Mouse (Mus musculus) 3T3-L1 (cell line): ENCODE results near the gene BC030867.

Experiments used
- DNase-seq: peaks from one replicate; pipeline ENCODE4 v3.0.0-alpha.2; 2015; ENCODE audit warnings: low read depth, low spot score

Gene BC030867

DNA sequence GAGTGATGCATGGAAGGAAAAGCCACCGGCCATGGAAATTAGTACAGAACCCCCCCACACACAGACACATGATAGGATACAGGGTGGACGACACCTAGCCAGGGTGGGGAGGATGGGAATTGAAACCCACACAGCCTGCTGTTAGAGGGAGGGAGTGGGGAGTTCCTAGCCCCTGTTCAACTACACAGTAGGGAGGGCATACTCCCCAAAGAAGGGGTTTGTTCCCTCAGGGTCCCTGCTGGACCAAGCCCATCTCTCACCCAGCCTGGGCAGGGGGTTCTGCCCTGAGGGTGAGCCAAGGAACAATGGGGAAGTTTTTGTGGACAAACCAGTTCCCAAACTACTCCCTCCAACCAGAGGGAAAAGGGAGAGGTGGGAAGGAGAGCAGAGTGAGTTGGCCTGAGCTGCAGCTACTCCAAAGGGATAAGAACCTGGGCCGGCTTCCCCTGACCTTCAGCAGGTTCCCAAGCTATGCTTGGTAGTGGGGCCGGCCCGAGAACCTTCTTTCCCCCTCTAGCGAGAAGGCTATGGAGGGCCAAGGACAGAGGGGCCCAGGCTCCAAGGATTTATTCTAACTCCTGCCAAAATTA lies 40.9 kb downstream of the BC030867 start:
- no peak for DNase-seq

- DNase-seq, result no peak
These were observed 41.5 kb downstream of the BC030867 start for GRCm38 (mm10) chr11:102290141-102290540.

- DNase-seq, result no peak
These were observed 42.4 kb downstream of the BC030867 start for GRCm38 (mm10) chr11:102291051-102291535.

DNA sequence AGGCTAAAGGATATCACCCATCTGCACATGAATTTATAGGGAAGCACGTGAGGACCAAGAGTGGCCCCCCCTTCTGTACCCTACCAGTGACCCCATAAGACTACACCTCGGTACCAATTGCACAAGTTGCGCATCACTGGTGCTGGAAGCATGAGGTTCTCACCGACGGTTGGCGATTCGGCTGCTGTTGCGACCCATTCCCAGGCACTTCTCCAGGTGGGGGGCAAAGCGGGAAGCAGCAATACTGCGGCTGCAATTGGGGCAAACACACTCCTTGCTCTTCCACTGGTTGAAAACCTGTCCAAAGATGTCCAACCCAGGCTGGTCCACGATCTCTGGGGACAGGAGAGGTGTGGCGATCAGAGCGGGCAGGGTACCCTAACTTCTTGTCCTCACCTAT lies 45.3 kb downstream of the BC030867 start:
- no peak for DNase-seq

DNA sequence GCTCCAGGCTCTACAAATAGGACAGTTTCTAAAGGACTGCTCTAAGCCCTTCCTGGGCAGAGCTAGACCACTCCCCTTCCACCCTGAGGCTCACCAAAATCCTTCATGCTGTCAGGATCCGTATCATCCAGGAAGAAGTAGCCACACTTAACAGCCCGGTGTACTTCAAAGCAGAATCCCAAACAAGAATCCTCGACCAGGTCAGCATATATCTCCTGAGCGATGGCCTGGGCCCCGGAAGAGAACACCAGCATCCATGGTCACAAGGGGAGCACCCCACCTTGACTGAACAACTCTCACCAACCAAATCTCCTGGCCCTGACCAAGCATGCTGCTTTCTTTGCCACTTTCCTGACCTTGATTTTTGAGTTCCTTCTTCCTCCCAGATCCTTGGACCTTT lies 45.7 kb downstream of the BC030867 start:
- DNase-seq, result no peak

GRCm38 (mm10) chr11:102294887-102295597 lies 46.4 kb downstream of the BC030867 start:
- DNase-seq, result peak; percentile 87

GRCm38 (mm10) chr11:102295598-102296471 lies 47.2 kb downstream of the BC030867 start:
- DNase-seq, result peak; percentile 54

- DNase-seq, result peak; percentile 99
These were observed 48.1 kb downstream of the BC030867 start, which contains the start of gene Atxn7l3 for GRCm38 (mm10) chr11:102296491-102297472. Gene Atxn7l3 (minus strand): TSS chr11:102296631.

- no peak for DNase-seq
These were observed 49.2 kb downstream of the BC030867 start for GRCm38 (mm10) chr11:102297577-102298556.

GRCm38 (mm10) chr11:102299839-102300238 lies 51.2 kb downstream of the BC030867 start:
- peak; percentile 79 for DNase-seq

DNA sequence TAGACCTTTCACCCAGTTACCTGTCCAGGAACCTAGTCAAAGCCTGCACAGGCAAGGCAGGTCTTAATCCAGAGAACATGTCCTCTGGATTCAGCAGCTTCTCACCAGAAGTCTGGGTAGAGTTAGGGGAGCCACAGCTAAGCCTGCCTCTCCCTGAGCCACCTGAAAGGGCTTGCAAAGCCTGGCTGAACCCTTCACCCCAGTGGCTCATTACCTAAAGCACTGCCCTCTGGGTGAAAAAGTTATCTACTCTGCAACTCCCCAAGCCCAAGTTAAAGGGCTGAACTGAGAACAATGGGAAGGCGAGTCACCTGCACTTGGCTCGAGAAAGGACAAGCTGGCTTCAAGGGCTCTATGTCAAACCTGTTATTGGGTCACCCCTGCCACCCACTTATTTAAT lies 55.5 kb downstream of the BC030867 start:
- no peak for DNase-seq

DNA sequence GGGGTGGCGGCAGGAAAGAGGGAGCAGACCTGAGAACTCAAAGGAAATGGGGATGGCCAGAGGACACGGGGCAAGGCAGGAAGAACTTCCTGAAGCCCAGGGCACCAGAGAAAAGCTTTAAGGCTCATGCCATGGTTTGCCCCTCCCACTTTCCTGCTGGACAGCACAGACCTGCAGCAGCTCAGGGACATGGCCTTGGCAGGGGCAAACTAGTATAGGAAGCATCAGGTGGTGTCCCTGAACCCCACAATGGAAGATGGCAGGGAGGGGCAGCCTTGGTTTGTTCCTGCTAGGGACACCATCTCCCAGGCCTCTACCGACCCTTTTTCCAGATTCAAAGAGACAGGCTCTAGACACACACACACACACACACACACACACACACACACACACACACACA lies 56.7 kb downstream of the BC030867 start:
- DNase-seq, result no peak

- DNase-seq, result no peak
These were observed 59.4 kb downstream of the BC030867 start for GRCm38 (mm10) chr11:102308104-102308503.

DNA sequence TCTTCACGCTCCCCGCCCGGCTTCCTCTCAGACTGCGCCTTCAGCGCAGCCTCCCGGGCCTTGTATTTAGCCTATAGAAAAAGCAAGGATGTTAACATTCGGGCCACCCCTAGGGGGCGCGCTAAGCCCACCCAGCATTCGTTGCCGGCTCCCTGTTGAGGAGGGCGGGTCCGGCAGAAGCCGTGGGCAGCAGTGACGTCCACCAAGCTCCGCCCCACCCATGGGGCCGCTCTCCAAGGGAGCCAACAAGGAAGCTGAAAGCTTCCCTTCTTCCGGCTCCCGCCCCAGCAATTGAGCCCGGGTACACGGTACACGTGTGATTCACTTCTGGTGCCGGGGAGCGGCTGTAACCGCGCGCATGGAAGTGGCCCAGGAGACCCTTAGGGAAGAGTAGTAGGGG lies 60.3 kb downstream of the BC030867 start:
- peak; percentile 97 for DNase-seq

DNA sequence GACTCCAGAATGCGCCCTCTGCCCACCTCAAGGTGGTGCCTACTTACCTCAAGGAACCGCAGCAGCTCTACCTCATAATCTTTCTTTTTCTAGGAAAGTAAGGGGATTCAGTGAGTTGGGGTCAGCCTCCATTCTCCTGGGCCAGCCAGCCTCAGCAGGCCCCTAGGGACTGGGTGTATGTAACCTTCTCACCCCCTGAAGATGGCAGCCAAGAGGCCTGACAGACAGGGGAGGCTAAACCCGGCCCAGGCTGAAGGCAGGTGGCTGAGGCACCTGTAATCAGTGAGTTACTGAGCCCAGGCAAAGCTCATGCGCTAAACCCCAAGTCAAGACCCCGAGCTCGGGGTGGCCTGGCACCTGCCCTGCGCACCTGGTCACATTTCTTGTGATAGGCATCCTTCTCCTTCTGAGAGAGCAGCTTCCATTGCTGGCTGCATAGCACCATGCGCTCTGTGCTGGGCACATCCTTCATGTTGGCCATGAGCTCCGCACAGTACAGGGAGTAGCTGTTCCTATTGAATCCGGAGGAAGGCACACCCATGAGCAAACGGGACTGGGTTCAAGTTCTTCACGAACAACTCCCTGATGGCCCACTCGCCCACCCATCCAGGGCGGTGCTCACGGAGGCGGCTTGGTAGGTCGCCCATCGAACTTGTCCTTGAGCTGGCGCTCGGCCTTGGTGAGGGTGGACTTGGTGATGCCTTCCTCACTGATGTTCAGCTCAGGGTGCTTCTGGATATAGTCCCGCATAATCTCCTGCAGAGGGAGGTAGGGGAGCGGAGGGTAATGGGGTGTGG lies 61.3 kb downstream of the BC030867 start:
- no peak for DNase-seq

DNA sequence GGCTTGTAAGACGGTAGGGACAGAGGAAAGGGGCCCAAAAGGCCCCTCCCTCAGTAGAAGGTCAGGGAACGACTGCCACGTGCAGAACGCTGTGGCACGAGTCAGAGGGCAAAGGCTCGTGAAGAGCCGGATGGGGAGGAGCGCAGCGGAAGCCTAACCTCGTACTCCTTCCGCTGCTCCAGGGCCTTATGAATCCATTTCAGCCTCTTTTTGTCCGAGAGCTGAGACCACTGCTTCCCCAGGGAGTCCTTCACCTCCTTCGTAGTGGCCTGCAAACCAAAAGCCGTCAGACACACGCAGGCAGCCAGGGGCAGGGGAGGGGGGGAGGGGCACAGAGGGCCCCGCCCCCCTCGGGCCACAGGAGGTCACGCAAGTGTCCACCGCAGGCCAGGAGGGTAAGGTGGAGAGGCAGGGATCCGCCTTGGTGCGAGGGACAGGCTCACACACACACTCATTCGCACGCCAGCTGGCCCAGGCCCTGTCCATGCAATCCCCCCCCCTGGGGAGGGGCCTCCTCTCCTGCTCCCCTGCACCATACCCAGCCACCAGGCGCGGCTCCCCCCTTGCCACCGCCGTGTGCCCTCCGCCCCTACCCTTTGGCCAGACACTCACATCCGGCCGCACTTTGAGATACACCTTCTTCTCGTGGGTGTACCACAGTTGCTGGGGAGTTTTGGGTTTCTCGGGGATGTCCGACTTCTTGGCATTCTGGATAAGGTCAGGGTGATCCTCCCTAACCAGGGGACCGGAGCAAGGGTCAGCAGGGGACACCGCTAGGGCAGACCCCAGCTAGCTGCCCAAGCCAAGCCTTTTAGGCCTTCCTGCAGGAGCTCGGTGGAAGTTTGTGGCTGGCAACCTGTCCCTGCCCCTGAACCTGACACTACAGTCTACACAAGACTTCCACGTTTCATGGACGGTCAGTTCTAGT lies 62.4 kb downstream of the BC030867 start:
- no peak for DNase-seq

GRCm38 (mm10) chr11:102311966-102312365 lies 63.3 kb downstream of the BC030867 start:
- no peak for DNase-seq

GRCm38 (mm10) chr11:102312586-102312985 lies 63.9 kb downstream of the BC030867 start:
- no peak for DNase-seq
